Mouse (Mus musculus) testis, adult 2 months (tissue): ENCODE measurements around the gene Prox1. TPM values are rescaled to one million over a fixed set of nuclear protein-coding genes. Genes with fewer than 3 reads are reported as not detected.

Experiments used
- H3K27ac ChIP-seq: fragments of 200-500 bp; 2 replicates; pipeline ENCODE4 v1.5.1; 2012; ENCODE audit warnings: low read depth, low read length; ENCODE audit not compliant: control insufficient read depth, insufficient read depth
- H3K27me3 ChIP-seq: fragments of 200-500 bp; 2 replicates; pipeline ENCODE4 v1.6.1; 2012; ENCODE audit warnings: mild to moderate bottlenecking, low read length, moderate library complexity; ENCODE audit not compliant: control insufficient read depth, insufficient read depth
- H3K36me3 ChIP-seq: fragments of 200-500 bp; 2 replicates; pipeline ENCODE4 v1.6.1; 2012; ENCODE audit warnings: mild to moderate bottlenecking, low read length; ENCODE audit not compliant: control insufficient read depth, insufficient read depth
- H3K4me1 ChIP-seq: fragments of 200-500 bp; 2 replicates; pipeline ENCODE4 v1.6.1; 2012; ENCODE audit warnings: low read length; ENCODE audit not compliant: control insufficient read depth, insufficient read depth
- H3K4me3 ChIP-seq: fragments of 200-500 bp; 2 replicates; pipeline ENCODE4 v1.5.1; 2012; ENCODE audit warnings: low read depth, mild to moderate bottlenecking, low read length, moderate library complexity, mixed read lengths; ENCODE audit not compliant: control insufficient read depth
- CTCF ChIP-seq: fragments of 200-500 bp; IDR thresholded peaks from 2 replicates; pipeline ENCODE4 v1.5.1; 2012; ENCODE audit warnings: low read depth, mild to moderate bottlenecking, inconsistent platforms, low read length, moderate library complexity; ENCODE audit not compliant: control insufficient read depth, insufficient read depth, insufficient replicate concordance
- POLR2A ChIP-seq: fragments of 200-500 bp; IDR thresholded peaks from 2 replicates; pipeline ENCODE4 v1.6.1; 2012; ENCODE audit warnings: low read depth, mild to moderate bottlenecking, inconsistent platforms, low read length, moderate library complexity; ENCODE audit not compliant: control insufficient read depth
- polyA plus RNA-seq: library from polyadenylated mRNA; depleted of rRNA; stranded (reverse); fragments of >200 nt; gene quantifications from 2 replicates; pipeline ENCODE4 v1.2.3, GENCODE M21; 2012

The Prox1 gene
- polyA plus RNA-seq, 1 experiment: 7.0 TPM

- no peaks in the 10 kb centered on the region for H3K36me3 ChIP-seq
- H3K27ac ChIP-seq: no peak overlapping the region
- no peaks in the 10 kb centered on the region; the same call in 1 of the 2 replicates for H3K27me3 ChIP-seq
- peaks cover 9% of the 10 kb centered on the region for H3K4me1 ChIP-seq
- TF ChIP-seq POLR2A (no peak), CTCF (no peak)
- H3K4me3 ChIP-seq: no peak overlapping the region
Observed at GRCm38 (mm10) chr1:190168115-190168514, 2.4 kb downstream of the Prox1 start.

DNA sequence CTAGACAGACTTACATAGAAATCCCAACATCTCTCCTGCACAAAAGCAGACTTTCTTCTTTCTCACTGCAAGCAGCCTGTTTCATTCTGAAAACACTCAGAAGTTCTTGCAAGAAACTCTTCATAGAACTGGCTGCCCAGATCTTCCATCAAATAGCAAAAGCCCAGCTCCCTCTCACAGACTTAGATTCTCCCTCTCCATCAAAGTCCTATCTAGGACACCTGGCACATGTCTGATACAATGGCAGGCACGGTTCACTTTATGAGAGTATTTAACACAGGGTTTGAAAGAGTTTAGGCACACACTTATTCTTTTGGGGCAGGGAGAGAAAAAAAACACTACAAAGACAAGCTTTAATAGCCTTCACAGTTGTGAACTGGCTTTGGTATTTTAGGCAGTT lies 2.9 kb downstream of the Prox1 start:
- Histone ChIP-seq H3K36me3 (no peaks in the 10 kb centered on the region), H3K4me3 (no peak overlapping the region), H3K27ac (no peak overlapping the region), H3K27me3 (no peaks in the 10 kb centered on the region; the same call in 1 of the 2 replicates), H3K4me1 (peaks cover 5% of the 10 kb centered on the region; the same call in 1 of the 2 replicates)
- no peak for TF ChIP-seq POLR2A
- TF ChIP-seq CTCF: no peak

DNA sequence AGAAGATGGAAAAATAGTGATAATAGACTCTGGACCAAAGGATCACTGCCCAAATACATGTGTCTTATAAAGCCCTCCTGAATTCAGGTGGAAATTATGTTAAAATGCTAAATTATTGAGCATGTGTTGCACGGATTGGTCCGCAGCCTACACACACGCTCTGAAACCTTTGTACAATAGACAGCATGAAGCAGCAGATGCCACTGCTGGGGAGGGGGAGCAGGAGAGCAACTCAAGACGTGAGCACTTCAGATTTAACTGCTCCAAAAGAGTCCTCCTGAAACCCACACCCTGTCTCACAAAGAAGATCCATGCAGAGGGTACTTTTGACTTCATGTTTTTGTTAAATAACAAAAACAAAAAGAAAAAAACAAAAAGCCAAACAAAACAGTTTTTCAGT lies 5.0 kb downstream of the Prox1 start:
- Histone ChIP-seq H3K27ac (no peak overlapping the region), H3K27me3 (no peaks in the 10 kb centered on the region; the same call in 1 of the 2 replicates), H3K4me1 (peaks cover 5% of the 10 kb centered on the region; the same call in 1 of the 2 replicates), H3K36me3 (no peaks in the 10 kb centered on the region), H3K4me3 (no peak overlapping the region)
- TF ChIP-seq CTCF (no peak), POLR2A (no peak)

- no peaks in the 10 kb centered on the region for H3K27me3 ChIP-seq
Observed at GRCm38 (mm10) chr1:190163471-190163870, 7.0 kb downstream of the Prox1 start.

DNA sequence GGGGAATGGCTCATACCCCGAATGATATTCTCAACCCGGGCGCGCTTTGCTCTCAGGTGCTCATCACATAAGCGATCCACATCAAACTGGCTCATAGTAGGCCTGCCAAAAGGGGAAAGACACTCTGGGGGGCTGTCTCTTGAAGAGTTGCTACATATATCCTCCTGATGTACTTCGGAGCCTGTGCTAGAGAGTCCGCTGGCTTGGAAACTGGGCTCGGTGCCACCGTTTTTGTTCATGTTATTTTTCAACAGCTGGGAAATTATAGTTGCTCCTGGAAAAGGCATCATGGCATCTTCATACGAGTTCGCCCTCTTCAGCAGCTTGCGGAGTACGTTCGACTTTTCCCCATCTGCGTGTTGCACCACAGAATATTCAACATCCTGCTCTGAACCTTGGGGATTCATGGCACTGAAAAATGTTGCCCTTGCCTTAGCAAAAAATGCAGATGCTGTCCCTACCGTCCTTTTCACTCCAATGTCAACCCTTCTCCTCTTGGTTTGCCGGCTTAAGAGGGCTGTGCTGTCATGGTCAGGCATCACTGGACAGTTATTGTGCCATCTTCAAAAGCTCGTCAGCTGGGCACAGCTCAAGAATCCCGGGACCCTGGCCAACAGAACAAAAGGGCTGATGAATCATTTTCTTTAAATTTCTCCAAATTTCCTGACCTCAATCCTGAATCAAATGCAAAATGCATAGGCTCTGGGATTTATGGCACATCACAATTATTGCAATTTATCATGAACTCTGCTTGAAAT lies 8.6 kb downstream of the Prox1 start:
- Histone ChIP-seq H3K27ac (no peak overlapping the region), H3K4me3 (no peak overlapping the region), H3K36me3 (no peaks in the 10 kb centered on the region), H3K4me1 (no peaks in the 10 kb centered on the region), H3K27me3 (no peaks in the 10 kb centered on the region)
- TF ChIP-seq CTCF (no peak), POLR2A (no peak)

More at GRCm38 (mm10) chr1:190163471-190163870, 7.0 kb downstream of the Prox1 start:
- Histone ChIP-seq H3K4me3 (no peak overlapping the region), H3K4me1 (no peaks in the 10 kb centered on the region), H3K36me3 (no peaks in the 10 kb centered on the region), H3K27ac (no peak overlapping the region)
- TF ChIP-seq POLR2A: no peak

DNA sequence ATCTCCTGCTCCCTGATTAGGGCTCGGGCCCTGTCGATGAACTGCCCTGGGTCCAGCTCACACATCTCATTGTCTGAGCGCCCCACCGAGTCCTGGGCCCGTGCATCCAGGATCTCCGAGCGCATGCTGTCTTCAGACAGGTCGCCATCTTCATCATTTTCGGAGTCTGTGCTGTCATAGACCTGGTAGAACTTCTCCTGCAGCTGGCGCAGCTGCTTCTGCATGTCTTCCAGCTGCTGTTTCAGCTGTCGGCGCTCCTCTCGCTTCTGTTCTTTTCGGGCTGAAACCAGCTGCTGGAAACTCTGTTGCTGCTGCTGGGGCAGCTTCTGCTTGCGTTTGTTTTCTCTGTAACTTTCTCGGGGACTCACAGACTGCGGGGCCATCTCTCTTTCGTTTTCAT lies 9.2 kb downstream of the Prox1 start:
- no peaks in the 10 kb centered on the region for H3K36me3 ChIP-seq
- no peaks in the 10 kb centered on the region for H3K4me1 ChIP-seq
- H3K27ac ChIP-seq: no peak overlapping the region
- H3K27me3 ChIP-seq: no peaks in the 10 kb centered on the region
- no peak overlapping the region for H3K4me3 ChIP-seq
- TF ChIP-seq POLR2A (no peak), CTCF (no peak)

- Histone ChIP-seq H3K4me3 (no peak overlapping the region), H3K27ac (no peak overlapping the region), H3K4me1 (no peaks in the 10 kb centered on the region), H3K36me3 (no peaks in the 10 kb centered on the region), H3K27me3 (no peaks in the 10 kb centered on the region)
- TF ChIP-seq POLR2A (no peak), CTCF (no peak)
Observed at GRCm38 (mm10) chr1:190159457-190159856, 11.1 kb downstream of the Prox1 start.

DNA sequence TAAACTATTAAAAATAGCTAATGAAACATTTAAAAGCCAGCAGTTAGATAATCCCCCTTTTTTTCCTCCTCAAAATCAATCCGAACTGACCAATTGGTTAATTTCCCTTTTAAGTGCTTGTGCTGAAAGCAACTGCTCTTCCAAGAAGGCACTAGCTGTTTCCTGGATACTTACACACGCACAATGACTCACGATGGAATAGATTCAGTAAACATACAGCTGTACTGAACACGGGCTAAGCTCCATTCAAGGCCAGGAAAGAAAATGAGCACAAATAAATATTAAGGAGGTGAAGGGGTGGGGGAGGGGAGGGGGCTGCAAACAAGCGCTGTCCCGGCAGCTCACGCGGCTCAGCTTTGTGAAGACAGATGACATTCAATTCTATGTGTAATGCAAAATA lies 14.8 kb downstream of the Prox1 start:
- Histone ChIP-seq H3K27me3 (no peaks in the 10 kb centered on the region), H3K4me3 (no peak overlapping the region), H3K4me1 (no peaks in the 10 kb centered on the region), H3K27ac (no peak overlapping the region), H3K36me3 (no peaks in the 10 kb centered on the region)
- no peak for TF ChIP-seq POLR2A
- no peak for TF ChIP-seq CTCF
